Mouse (Mus musculus): ENCODE data around the gene Atg101. TPM values are rescaled to one million over a fixed set of nuclear protein-coding genes. Genes with fewer than 3 reads are reported as not detected.

The Atg101 gene
- polyA plus RNA-seq, 1 experiment from 2014 or later = 69.4 TPM

DNA sequence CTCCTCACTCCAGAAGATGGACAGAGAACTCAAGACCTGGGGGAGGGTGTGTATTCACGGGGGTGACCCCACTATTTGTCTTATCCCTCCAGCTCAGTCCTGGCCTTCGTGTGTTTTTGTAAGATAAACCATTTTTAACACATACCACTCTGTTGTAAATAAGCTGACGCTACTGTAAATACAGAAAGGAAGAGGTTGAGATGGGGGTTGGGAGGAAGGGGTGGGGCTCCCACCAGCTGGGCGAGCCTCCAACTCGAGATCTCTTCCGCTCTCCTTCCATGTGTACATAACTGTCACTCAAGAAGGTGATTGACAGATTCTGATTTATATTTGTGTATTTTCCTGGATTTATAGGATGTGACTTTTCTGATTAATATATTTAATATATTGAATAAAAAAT lies 9.7 kb upstream of the Atg101 start:
- no peak overlapping the region for H3K4me2 ChIP-seq (ENCODE audit: low read depth, low read length)
- no peak overlapping the region for H3K27ac ChIP-seq (ENCODE audit: low read depth, low read length)
- no peaks in the 10 kb centered on the region for H3K9me3 ChIP-seq (ENCODE audit: control insufficient read depth, low read length)
- 0 out of 2 replicates have a peak, but pooled peaks cover 2% of the 10 kb centered on the region for H3K4me1 ChIP-seq (ENCODE audit: control insufficient read depth, insufficient read depth, low read length)
- no peak for ATAC-seq (ENCODE audit: low read depth)
- no peak overlapping the region for H3K9ac ChIP-seq (replicated peaks; ENCODE audit: low read depth, low read length)
- no peak overlapping the region for H3K4me3 ChIP-seq (ENCODE audit: low read depth, low read length)
- no peaks in the 10 kb centered on the region for H3K27me3 ChIP-seq (ENCODE audit: control insufficient read depth, insufficient read depth, low read length)
- no peaks in the 10 kb centered on the region for H3K36me3 ChIP-seq (ENCODE audit: control insufficient read depth, insufficient read depth, low read length)
- WGBS = 80% methylated on average over 6 of the region's 6 CpGs

DNA sequence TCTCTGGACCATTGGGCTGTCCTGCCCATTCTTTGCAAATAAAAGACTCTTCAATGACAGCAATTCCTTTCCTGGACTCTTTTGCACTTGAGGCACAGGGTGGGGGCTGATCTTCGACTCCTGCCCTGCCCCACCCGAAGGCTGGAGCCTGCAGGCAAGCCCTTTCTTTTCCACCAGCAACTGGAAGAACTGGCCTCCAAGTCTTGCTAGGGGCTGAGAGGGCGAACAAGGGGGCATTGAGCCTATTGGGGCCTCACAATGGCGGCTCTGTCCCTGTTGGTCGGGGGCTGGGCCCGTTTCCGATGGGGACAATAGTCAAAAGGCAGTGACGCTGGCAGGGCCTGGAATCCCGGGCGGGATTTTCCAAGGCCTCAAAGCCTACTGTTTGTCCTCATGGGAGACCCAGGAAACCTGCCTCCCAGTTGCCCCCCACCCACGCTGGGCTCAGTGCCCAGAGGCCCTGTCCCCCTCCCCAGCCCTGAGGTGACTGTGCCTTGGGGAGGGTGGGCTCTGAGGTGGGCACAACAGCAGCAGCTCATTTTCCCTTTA lies 6.6 kb upstream of the Atg101 start:
- no peaks in the 10 kb centered on the region for H3K27me3 ChIP-seq (ENCODE audit: control insufficient read depth, insufficient read depth, low read length)
- no peak overlapping the region for H3K9ac ChIP-seq (replicated peaks; ENCODE audit: low read depth, low read length)
- H3K4me2 ChIP-seq (ENCODE audit: low read depth, low read length) = no peak overlapping the region
- H3K4me1 ChIP-seq (ENCODE audit: control insufficient read depth, insufficient read depth, low read length) = 0 out of 2 replicates have a peak, but pooled peaks cover 2% of the 10 kb centered on the region
- H3K4me3 ChIP-seq (ENCODE audit: low read depth, low read length) = no peak overlapping the region
- H3K36me3 ChIP-seq (ENCODE audit: control insufficient read depth, insufficient read depth, low read length) = no peaks in the 10 kb centered on the region
- no peaks in the 10 kb centered on the region for H3K9me3 ChIP-seq (ENCODE audit: control insufficient read depth, low read length)
- 19% methylated on average over 11 of the region's 11 CpGs for WGBS
- peak; percentile 66; the same call in 1 of the 2 replicates for ATAC-seq (ENCODE audit: low read depth)
- H3K27ac ChIP-seq (ENCODE audit: low read depth, low read length) = 0 out of 2 replicates have a peak overlapping the region, but pooled peaks have one; percentile 22

DNA sequence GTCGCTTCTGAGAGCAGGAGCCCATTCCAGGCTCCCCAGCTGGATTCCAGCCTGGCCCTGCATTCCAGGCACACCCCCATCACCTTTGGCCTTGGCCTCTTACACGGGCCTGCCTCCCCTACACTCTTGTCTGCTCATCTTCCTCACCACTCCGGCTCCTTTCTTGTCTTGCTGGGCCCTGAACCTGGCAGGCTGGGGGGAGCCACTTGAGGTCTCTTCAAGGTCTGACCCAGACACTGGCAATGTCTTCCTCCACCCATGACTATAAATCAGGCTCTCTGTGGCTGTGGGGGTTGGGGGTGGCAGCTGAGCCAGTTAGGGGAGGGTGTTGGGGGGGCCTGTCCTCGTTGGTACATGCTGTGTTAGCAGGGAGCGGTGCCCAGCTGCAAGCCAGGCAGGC lies 5.5 kb upstream of the Atg101 start:
- ATAC-seq (ENCODE audit: low read depth) = no peak
- no peak overlapping the region for H3K4me3 ChIP-seq (ENCODE audit: low read depth, low read length)
- no peak overlapping the region for H3K9ac ChIP-seq (replicated peaks; ENCODE audit: low read depth, low read length)
- no peak overlapping the region for H3K27ac ChIP-seq (ENCODE audit: low read depth, low read length)
- H3K4me1 ChIP-seq (ENCODE audit: control insufficient read depth, insufficient read depth, low read length) = 0 out of 2 replicates have a peak, but pooled peaks cover 2% of the 10 kb centered on the region
- H3K27me3 ChIP-seq (ENCODE audit: control insufficient read depth, insufficient read depth, low read length) = no peaks in the 10 kb centered on the region
- H3K4me2 ChIP-seq (ENCODE audit: low read depth, low read length) = no peak overlapping the region
- no peaks in the 10 kb centered on the region for H3K9me3 ChIP-seq (ENCODE audit: control insufficient read depth, low read length)
- H3K36me3 ChIP-seq (ENCODE audit: control insufficient read depth, insufficient read depth, low read length) = no peaks in the 10 kb centered on the region
- WGBS = 38% methylated on average over 5 of the region's 5 CpGs

DNA sequence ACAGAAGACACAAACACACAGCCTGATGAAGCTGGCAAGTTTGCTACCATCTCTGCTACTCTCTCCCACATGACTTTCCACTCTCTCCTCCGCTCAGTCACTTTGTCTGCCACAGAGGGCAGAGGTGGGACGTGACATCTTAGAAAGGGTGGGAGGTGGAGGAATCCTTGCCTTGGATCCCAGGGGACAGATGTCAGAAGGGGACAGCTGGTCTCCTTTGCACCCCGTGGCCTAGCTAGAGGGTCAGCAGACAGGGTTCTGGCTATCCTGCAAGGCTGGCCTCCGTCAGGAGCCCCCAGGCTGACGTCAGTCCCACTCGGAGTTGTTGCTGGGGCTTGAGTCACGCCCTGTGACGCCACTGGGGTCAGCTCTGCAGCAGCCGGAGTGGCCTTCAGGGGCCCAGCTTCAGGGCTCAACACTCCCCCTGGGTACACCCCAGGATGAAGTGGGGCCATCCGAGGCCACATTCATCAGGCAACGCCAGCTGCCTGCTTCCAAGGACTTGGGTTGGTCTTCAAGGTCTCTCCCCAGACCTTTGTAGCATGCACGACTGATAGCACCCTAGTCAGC lies 4.6 kb upstream of the Atg101 start:
- H3K27ac ChIP-seq (ENCODE audit: low read depth, low read length) = no peak overlapping the region

DNA sequence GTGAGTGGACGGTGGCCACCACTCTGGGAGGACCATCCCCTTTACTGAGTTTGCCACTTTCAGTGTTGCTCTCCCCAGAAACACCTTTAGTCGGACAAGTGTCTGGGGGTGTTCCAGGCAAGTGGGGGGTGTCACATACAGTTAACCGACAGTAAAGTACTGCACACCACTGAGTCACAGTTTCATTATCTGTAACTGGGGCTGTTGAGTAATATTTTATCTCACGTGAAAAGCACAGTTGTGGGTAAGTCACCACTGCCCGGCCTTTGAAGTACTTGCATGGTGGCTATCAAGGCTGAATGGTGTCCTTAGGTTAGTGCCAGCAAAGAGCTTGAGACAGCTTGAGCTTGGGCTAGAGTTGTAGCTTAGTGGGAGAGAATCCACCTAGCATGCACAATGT lies 1.6 kb upstream of the Atg101 start:
- 77% methylated on average over 5 of the region's 5 CpGs for WGBS
- Histone ChIP-seq H3K9ac (replicated peaks; ENCODE audit: low read depth, low read length) (no peak overlapping the region), H3K4me1 (ENCODE audit: control insufficient read depth, insufficient read depth, low read length) (peaks cover 10% of the 10 kb centered on the region; the same call in 1 of the 2 replicates), H3K27ac (ENCODE audit: low read depth, low read length) (no peak overlapping the region), H3K36me3 (ENCODE audit: control insufficient read depth, insufficient read depth, low read length) (peaks cover 7% of the 10 kb centered on the region; the same call in 1 of the 2 replicates), H3K4me2 (ENCODE audit: low read depth, low read length) (no peak overlapping the region), H3K4me3 (ENCODE audit: low read depth, low read length) (no peak overlapping the region), H3K27me3 (ENCODE audit: control insufficient read depth, insufficient read depth, low read length) (no peaks in the 10 kb centered on the region), H3K9me3 (ENCODE audit: control insufficient read depth, low read length) (no peaks in the 10 kb centered on the region)
- no peak for ATAC-seq (ENCODE audit: low read depth)

More for the DNA sequence above, 4.6 kb upstream of the Atg101 start:
- Histone ChIP-seq H3K9ac (replicated peaks; ENCODE audit: low read depth, low read length) (no peak overlapping the region), H3K4me3 (ENCODE audit: low read depth, low read length) (no peak overlapping the region), H3K4me1 (ENCODE audit: control insufficient read depth, insufficient read depth, low read length) (0 out of 2 replicates have a peak, but pooled peaks cover 2% of the 10 kb centered on the region), H3K36me3 (ENCODE audit: control insufficient read depth, insufficient read depth, low read length) (no peaks in the 10 kb centered on the region), H3K27me3 (ENCODE audit: control insufficient read depth, insufficient read depth, low read length) (no peaks in the 10 kb centered on the region), H3K4me2 (ENCODE audit: low read depth, low read length) (no peak overlapping the region), H3K9me3 (ENCODE audit: control insufficient read depth, low read length) (no peaks in the 10 kb centered on the region)
- no peak for ATAC-seq (ENCODE audit: low read depth)
- WGBS = 69% methylated on average over 12 of the region's 12 CpGs

GRCm38 (mm10) chr15:101283183-101283910 lies 725 bp upstream of the Atg101 start:
- H3K4me3 ChIP-seq (ENCODE audit: low read depth, low read length) = peak overlapping the region; percentile 68
- WGBS = 2% methylated on average over 26 of the region's 26 CpGs
- H3K36me3 ChIP-seq (ENCODE audit: control insufficient read depth, insufficient read depth, low read length) = peaks cover 11% of the 10 kb centered on the region; the same call in 1 of the 2 replicates
- H3K27me3 ChIP-seq (ENCODE audit: control insufficient read depth, insufficient read depth, low read length) = no peaks in the 10 kb centered on the region
- ATAC-seq (ENCODE audit: low read depth) = peak; percentile 45; the same call in 1 of the 2 replicates
- H3K4me2 ChIP-seq (ENCODE audit: low read depth, low read length) = peak overlapping the region; percentile 70
- no peaks in the 10 kb centered on the region for H3K9me3 ChIP-seq (ENCODE audit: control insufficient read depth, low read length)
- H3K27ac ChIP-seq (ENCODE audit: low read depth, low read length) = peak overlapping the region; percentile 18; the same call in 1 of the 2 replicates
- H3K4me1 ChIP-seq (ENCODE audit: control insufficient read depth, insufficient read depth, low read length) = peaks cover 10% of the 10 kb centered on the region; the same call in 1 of the 2 replicates
- H3K9ac ChIP-seq (replicated peaks; ENCODE audit: low read depth, low read length) = peak overlapping the region; percentile 39

DNA sequence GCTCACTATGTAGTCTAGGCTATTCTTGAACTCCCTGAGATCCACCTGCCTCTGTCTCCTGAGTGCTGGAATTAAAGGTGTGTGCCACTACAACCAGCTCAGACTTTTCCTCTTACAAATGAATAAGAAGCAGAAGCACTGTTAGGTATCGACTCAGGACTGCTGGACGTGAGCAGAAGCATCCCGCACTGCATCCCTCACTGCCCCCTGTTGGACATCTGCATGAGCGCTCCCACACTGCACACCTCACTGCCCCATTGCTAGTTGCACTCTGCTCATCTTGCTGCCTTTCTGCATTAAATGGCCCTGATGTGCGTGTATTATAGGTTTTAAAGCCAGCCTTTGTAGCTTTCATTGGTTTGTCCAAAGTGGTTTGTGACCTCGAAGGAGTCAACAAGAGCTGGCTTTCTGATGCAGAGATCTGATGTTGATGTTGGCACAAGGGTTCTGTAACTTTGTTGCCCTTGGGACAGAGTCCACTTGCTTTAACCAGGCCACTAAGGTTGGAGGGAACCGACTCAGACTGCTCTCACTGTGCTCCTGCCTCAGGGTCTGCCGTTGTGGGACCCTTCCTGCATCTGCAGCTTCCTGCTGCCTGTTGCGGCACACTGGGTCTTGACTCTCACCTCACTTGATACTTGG lies 2.2 kb downstream of the Atg101 start:
- H3K9ac ChIP-seq (replicated peaks; ENCODE audit: low read depth, low read length) = no peak overlapping the region
- peaks cover 31% of the 10 kb centered on the region for H3K36me3 ChIP-seq (ENCODE audit: control insufficient read depth, insufficient read depth, low read length)
- peaks cover 8% of the 10 kb centered on the region; the same call in 1 of the 2 replicates for H3K4me1 ChIP-seq (ENCODE audit: control insufficient read depth, insufficient read depth, low read length)
- H3K27ac ChIP-seq (ENCODE audit: low read depth, low read length) = no peak overlapping the region
- H3K4me2 ChIP-seq (ENCODE audit: low read depth, low read length) = no peak overlapping the region
- ATAC-seq (ENCODE audit: low read depth) = no peak
- H3K9me3 ChIP-seq (ENCODE audit: control insufficient read depth, low read length) = no peaks in the 10 kb centered on the region
- 75% methylated on average over 9 of the region's 9 CpGs for WGBS
- H3K27me3 ChIP-seq (ENCODE audit: control insufficient read depth, insufficient read depth, low read length) = no peaks in the 10 kb centered on the region
- no peak overlapping the region for H3K4me3 ChIP-seq (ENCODE audit: low read depth, low read length)

DNA sequence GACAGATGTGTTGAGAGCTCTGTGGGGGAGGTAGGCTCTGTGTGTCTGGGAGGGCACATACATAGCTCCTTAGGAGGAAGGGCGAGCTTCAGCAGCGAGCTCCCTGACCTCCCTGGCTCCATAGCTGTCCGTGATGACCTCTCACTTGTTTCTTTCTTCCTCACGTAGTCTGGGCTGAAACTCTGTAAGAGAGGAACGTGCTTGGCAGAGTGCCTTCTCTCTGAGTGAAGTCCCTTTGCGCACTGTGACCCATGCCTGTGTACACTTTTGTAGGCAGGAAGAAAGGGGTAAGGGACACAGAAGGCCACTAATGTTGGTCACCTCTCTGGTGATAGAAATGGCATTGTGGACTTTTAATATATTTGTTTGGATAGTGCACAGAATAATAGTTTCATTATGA lies 3.3 kb downstream of the Atg101 start:
- no peak overlapping the region for H3K4me3 ChIP-seq (ENCODE audit: low read depth, low read length)
- H3K36me3 ChIP-seq (ENCODE audit: control insufficient read depth, insufficient read depth, low read length) = peaks cover 34% of the 10 kb centered on the region
- no peaks in the 10 kb centered on the region for H3K27me3 ChIP-seq (ENCODE audit: control insufficient read depth, insufficient read depth, low read length)
- no peak overlapping the region for H3K27ac ChIP-seq (ENCODE audit: low read depth, low read length)
- no peaks in the 10 kb centered on the region for H3K9me3 ChIP-seq (ENCODE audit: control insufficient read depth, low read length)
- 87% methylated on average over 6 of the region's 6 CpGs for WGBS
- H3K4me1 ChIP-seq (ENCODE audit: control insufficient read depth, insufficient read depth, low read length) = peaks cover 8% of the 10 kb centered on the region; the same call in 1 of the 2 replicates
- no peak overlapping the region for H3K9ac ChIP-seq (replicated peaks; ENCODE audit: low read depth, low read length)
- no peak for ATAC-seq (ENCODE audit: low read depth)
- H3K4me2 ChIP-seq (ENCODE audit: low read depth, low read length) = no peak overlapping the region

Data from neural tube, embryonic 14.5 days (tissue).